Mouse (Mus musculus): ENCODE results near the gene Sbf1. TPM values are rescaled to one million over a fixed set of nuclear protein-coding genes. Genes with fewer than 3 reads are reported as not detected.
A peak's percentile ranks its signal among the peaks of the same experiment; 100 is the strongest.

Sbf1 gene
- total and polyA plus RNA-seq, 2 experiments, result 22.3 to 99.0 TPM

DNA sequence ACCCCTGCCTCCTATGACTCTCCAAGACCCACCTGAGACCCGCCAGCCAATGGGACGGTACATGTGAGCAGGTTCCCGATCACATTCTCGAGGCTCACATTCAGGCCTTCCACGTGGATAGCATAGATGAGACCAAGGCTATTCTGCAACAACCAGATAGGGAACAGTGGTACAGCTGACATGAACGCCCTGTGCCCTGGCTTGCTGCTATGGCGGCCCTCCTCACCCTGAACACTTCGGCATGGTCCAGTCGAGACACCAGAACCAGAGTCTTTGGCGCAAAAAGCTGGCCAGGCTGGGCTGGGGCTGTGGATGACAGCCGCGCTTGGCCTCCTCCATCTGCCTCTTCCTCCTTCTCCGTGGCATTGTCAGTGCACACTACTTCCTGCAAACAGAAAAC, 7.7 kb downstream of the Sbf1 start:
- H3K4me1 ChIP-seq (ENCODE audit: control insufficient read depth, insufficient read depth, low read length), result no peaks in the 10 kb centered on the region; the same call in 1 of the 2 replicates
- H3K27ac ChIP-seq (replicated peaks; ENCODE audit: insufficient read depth, low read depth, low read length), result no peak overlapping the region
- TF ChIP-seq CTCF (IDR thresholded peaks at IDR 0.05; ENCODE audit: low read depth, low read length) (no peak), POLR2A (IDR thresholded peaks at IDR 0.05; ENCODE audit: extremely low read depth, insufficient read depth, low read length) (no peak)
- H3K36me3 ChIP-seq (ENCODE audit: control insufficient read depth, insufficient read depth, low read length), result no peaks in the 10 kb centered on the region; the same call in 1 of the 2 replicates
- no peak overlapping the region for H3K4me3 ChIP-seq (ENCODE audit: insufficient read depth, low read depth, low read length)
- peaks cover 40% of the 10 kb centered on the region for H3K79me2 ChIP-seq (ENCODE audit: control insufficient read depth, insufficient read depth, low read length)
- H3K27me3 ChIP-seq (ENCODE audit: control insufficient read depth, insufficient read depth, low read length), result no peaks in the 10 kb centered on the region
- no peak overlapping the region for H3K9ac ChIP-seq (ENCODE audit: low read depth, low read length)
- WGBS, result 90% methylated on average over 13 of the region's 13 CpGs
- DNase-seq (ENCODE audit: extremely low read depth, low read depth, low spot score), result no peak

DNA sequence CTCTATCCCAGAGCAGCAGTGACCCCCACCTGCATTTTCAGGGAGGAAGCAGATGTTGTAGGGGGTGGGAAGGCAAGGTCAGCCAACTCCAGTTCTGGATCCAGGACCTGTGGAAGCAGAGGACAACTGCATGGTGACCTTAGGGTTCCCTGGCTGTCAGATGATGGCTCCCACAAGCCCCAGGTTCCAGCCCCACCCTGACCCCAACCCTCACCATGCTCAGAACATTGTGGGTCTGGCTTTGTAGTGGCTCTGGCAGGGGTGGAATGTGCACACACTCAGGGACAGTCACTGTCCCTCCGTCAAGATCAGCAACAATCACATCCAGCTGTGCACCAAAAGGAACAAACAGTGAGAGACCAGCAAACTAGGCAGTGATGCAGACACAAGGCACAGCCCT, 9.1 kb downstream of the Sbf1 start:
- peaks cover 30% of the 10 kb centered on the region; the same call in 1 of the 2 replicates for H3K79me2 ChIP-seq (ENCODE audit: control insufficient read depth, insufficient read depth, low read length)
- H3K4me3 ChIP-seq (ENCODE audit: insufficient read depth, low read depth, low read length), result no peak overlapping the region
- no peaks in the 10 kb centered on the region; the same call in 1 of the 2 replicates for H3K4me1 ChIP-seq (ENCODE audit: control insufficient read depth, insufficient read depth, low read length)
- H3K36me3 ChIP-seq (ENCODE audit: control insufficient read depth, insufficient read depth, low read length), result peaks cover 9% of the 10 kb centered on the region
- DNase-seq (ENCODE audit: extremely low read depth, low read depth, low spot score), result no peak
- no peaks in the 10 kb centered on the region for H3K27me3 ChIP-seq (ENCODE audit: control insufficient read depth, insufficient read depth, low read length)
- no peak overlapping the region for H3K27ac ChIP-seq (replicated peaks; ENCODE audit: insufficient read depth, low read depth, low read length)
- H3K9ac ChIP-seq (ENCODE audit: low read depth, low read length), result no peak overlapping the region
- WGBS, result 82% methylated on average over 1 of the region's 1 CpGs
- TF ChIP-seq CTCF (IDR thresholded peaks at IDR 0.05; ENCODE audit: low read depth, low read length), result no peak
- no peak for TF ChIP-seq POLR2A (IDR thresholded peaks at IDR 0.05; ENCODE audit: extremely low read depth, insufficient read depth, low read length)

DNA sequence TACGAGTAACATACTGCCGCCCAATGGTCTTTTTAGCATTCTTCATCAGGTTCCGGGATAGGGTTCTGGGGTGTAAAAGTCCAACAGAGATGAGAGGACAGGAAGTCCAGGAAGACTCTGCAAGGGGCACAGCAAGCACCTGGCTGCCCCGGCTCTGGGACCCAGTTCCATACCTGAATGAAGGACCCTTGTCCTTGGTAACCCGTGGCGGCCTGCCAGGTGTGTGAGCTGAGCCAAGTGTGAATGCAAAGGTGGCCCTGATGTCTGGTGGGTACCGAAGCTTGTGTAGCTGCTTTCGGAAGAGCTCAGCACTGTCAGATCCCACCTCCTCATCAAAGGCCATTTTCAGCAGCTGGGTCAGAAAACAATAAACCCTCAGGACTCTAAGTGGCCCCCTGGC, 14.5 kb downstream of the Sbf1 start:
- H3K27ac ChIP-seq (replicated peaks; ENCODE audit: insufficient read depth, low read depth, low read length), result no peak overlapping the region
- no peaks in the 10 kb centered on the region for H3K27me3 ChIP-seq (ENCODE audit: control insufficient read depth, insufficient read depth, low read length)
- no peak for DNase-seq (ENCODE audit: extremely low read depth, low read depth, low spot score)
- peaks cover 16% of the 10 kb centered on the region for H3K36me3 ChIP-seq (ENCODE audit: control insufficient read depth, insufficient read depth, low read length)
- no peak for TF ChIP-seq POLR2A (IDR thresholded peaks at IDR 0.05; ENCODE audit: extremely low read depth, insufficient read depth, low read length)
- TF ChIP-seq CTCF (IDR thresholded peaks at IDR 0.05; ENCODE audit: low read depth, low read length), result no peak
- H3K4me1 ChIP-seq (ENCODE audit: control insufficient read depth, insufficient read depth, low read length), result no peaks in the 10 kb centered on the region
- H3K9ac ChIP-seq (ENCODE audit: low read depth, low read length), result no peak overlapping the region
- no peak overlapping the region for H3K4me3 ChIP-seq (ENCODE audit: insufficient read depth, low read depth, low read length)
- 96% methylated on average over 8 of the region's 8 CpGs for WGBS
- no peaks in the 10 kb centered on the region for H3K79me2 ChIP-seq (ENCODE audit: control insufficient read depth, insufficient read depth, low read length)

DNA sequence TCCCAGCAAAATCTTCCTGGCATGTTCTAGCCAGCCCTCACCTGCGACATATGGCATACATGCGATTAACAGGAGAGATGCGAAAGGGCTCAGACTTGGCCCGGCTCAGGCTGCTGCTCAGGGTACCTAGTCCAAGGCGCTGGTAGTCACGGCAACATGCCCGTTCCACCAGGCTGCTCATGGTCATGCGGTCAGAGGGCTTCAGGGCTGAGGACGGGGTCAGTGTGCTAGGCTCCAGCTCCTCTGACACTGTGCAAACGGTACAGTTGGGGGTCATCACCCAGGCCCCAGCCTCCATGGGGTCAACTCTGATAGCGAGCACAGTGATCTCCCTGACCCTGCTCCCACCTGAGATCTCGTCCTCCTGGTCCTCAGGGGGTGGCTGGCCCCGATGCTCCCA, 14.9 kb downstream of the Sbf1 start:
- H3K36me3 ChIP-seq (ENCODE audit: control insufficient read depth, insufficient read depth, low read length), result peaks cover 16% of the 10 kb centered on the region
- 91% methylated on average over 13 of the region's 13 CpGs for WGBS
- no peak overlapping the region for H3K27ac ChIP-seq (replicated peaks; ENCODE audit: insufficient read depth, low read depth, low read length)
- H3K4me3 ChIP-seq (ENCODE audit: insufficient read depth, low read depth, low read length), result no peak overlapping the region
- H3K4me1 ChIP-seq (ENCODE audit: control insufficient read depth, insufficient read depth, low read length), result no peaks in the 10 kb centered on the region
- DNase-seq (ENCODE audit: extremely low read depth, low read depth, low spot score), result no peak
- no peaks in the 10 kb centered on the region for H3K79me2 ChIP-seq (ENCODE audit: control insufficient read depth, insufficient read depth, low read length)
- TF ChIP-seq CTCF (IDR thresholded peaks at IDR 0.05; ENCODE audit: low read depth, low read length) (no peak), POLR2A (IDR thresholded peaks at IDR 0.05; ENCODE audit: extremely low read depth, insufficient read depth, low read length) (no peak)
- no peaks in the 10 kb centered on the region for H3K27me3 ChIP-seq (ENCODE audit: control insufficient read depth, insufficient read depth, low read length)
- H3K9ac ChIP-seq (ENCODE audit: low read depth, low read length), result no peak overlapping the region

DNA sequence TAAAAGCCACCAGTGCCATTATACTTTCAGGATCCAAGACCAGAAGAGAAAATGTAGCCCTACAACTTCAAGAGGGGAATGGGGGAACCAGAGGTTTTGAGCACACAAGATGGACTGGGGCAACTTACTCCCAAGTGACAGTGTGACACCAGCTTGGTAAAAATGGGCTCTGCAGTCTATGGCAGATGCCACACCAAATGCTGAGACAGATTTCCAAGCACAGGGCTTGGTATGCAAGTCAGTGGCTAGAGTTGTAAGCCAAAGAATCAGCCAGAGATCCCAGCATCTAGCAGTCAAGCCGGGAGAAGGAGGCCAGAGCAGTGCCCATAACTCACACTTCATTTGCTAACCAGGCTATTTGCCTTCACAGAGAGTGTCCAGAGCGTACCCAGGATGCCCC, 17.4 kb downstream of the Sbf1 start:
- Histone ChIP-seq H3K4me1 (ENCODE audit: control insufficient read depth, insufficient read depth, low read length) (no peaks in the 10 kb centered on the region), H3K27me3 (ENCODE audit: control insufficient read depth, insufficient read depth, low read length) (no peaks in the 10 kb centered on the region), H3K4me3 (ENCODE audit: insufficient read depth, low read depth, low read length) (no peak overlapping the region), H3K27ac (replicated peaks; ENCODE audit: insufficient read depth, low read depth, low read length) (no peak overlapping the region), H3K79me2 (ENCODE audit: control insufficient read depth, insufficient read depth, low read length) (no peaks in the 10 kb centered on the region), H3K9ac (ENCODE audit: low read depth, low read length) (no peak overlapping the region), H3K36me3 (ENCODE audit: control insufficient read depth, insufficient read depth, low read length) (peaks cover 21% of the 10 kb centered on the region)
- TF ChIP-seq CTCF (IDR thresholded peaks at IDR 0.05; ENCODE audit: low read depth, low read length) (no peak), POLR2A (IDR thresholded peaks at IDR 0.05; ENCODE audit: extremely low read depth, insufficient read depth, low read length) (no peak)
- WGBS, result 87% methylated on average over 2 of the region's 2 CpGs
- no peak for DNase-seq (ENCODE audit: extremely low read depth, low read depth, low spot score)

DNA sequence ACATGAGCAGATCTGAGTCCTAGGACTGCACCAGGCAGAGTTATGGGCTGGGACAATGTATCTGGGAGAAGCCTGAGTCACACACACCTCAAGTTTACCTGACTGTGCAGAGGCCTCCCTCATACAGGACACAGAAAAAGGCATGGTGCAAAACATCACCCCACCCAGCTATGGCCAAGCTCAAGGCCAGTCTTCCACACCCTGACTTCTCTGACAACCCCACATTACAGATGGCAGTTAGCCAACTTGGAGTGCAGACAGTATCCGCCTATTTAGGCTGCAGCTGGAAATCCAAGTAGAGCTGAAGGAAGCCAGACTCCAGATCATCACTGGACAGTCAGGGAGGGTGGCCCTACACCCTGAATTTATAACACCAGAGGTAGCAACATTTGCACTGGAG, 18.6 kb downstream of the Sbf1 start:
- 71% methylated on average over 1 of the region's 1 CpGs for WGBS
- DNase-seq (ENCODE audit: extremely low read depth, low read depth, low spot score), result peak; percentile 12
- Histone ChIP-seq H3K4me1 (ENCODE audit: control insufficient read depth, insufficient read depth, low read length) (no peaks in the 10 kb centered on the region), H3K79me2 (ENCODE audit: control insufficient read depth, insufficient read depth, low read length) (no peaks in the 10 kb centered on the region), H3K4me3 (ENCODE audit: insufficient read depth, low read depth, low read length) (no peak overlapping the region), H3K36me3 (ENCODE audit: control insufficient read depth, insufficient read depth, low read length) (peaks cover 15% of the 10 kb centered on the region; the same call in 1 of the 2 replicates), H3K9ac (ENCODE audit: low read depth, low read length) (no peak overlapping the region), H3K27ac (replicated peaks; ENCODE audit: insufficient read depth, low read depth, low read length) (no peak overlapping the region), H3K27me3 (ENCODE audit: control insufficient read depth, insufficient read depth, low read length) (no peaks in the 10 kb centered on the region)
- TF ChIP-seq POLR2A (IDR thresholded peaks at IDR 0.05; ENCODE audit: extremely low read depth, insufficient read depth, low read length) (no peak), CTCF (IDR thresholded peaks at IDR 0.05; ENCODE audit: low read depth, low read length) (no peak)
